Mouse (Mus musculus) Patski (cell line): ENCODE measurements around the gene Hdc. TPM values are rescaled to one million over a fixed set of nuclear protein-coding genes. Genes with fewer than 3 reads are reported as not detected.

Source experiments
- ATAC-seq: fragments of 100-300 bp; one replicate; pipeline ENCODE4 v1.8.0; 2021
- CTCF ChIA-PET: fragments of 350-600 bp; sonication (Branson Sonifier 250); formaldehyde crosslinking; loops from one replicate; lab custom pipeline; 2022; ENCODE audit warnings: inconsistent platforms; lab: Charles Lee
- POLR2A ChIA-PET: fragments of 350-600 bp; sonication (Branson Sonifier 250); formaldehyde crosslinking; loops from one replicate; lab custom pipeline; 2022; ENCODE audit warnings: antibody characterized with exemption, inconsistent platforms; lab: Charles Lee
- DNase-seq: peaks from one replicate; pipeline ENCODE4 v3.0.0-alpha.2; 2011; ENCODE audit warnings: low read depth, low spot score
- H3K27me3 ChIP-seq: fragments of 371-371 bp; one replicate; pipeline ENCODE4 v1.5.1; 2021
- CTCF ChIP-seq: fragments of 100-300 bp; IDR thresholded peaks from one replicate; pipeline ENCODE4 v1.5.1; 2021
- in situ Hi-C: fragments of 300-500 bp; cut with MboI; formaldehyde crosslinking; loops from 3 replicates; pipeline ENCODE4 v1.11.1; 2018; ENCODE audit warnings: low pct_unique_long_range_greater_than_20kb, mixed read lengths
- polyA plus RNA-seq: library from polyadenylated mRNA; unstranded; gene quantifications from one replicate; pipeline ENCODE4 v1.2.3, GENCODE M21; 2021

Gene Hdc
- polyA plus RNA-seq, 1 experiment from 2014 or later = 0.12 TPM

DNA sequence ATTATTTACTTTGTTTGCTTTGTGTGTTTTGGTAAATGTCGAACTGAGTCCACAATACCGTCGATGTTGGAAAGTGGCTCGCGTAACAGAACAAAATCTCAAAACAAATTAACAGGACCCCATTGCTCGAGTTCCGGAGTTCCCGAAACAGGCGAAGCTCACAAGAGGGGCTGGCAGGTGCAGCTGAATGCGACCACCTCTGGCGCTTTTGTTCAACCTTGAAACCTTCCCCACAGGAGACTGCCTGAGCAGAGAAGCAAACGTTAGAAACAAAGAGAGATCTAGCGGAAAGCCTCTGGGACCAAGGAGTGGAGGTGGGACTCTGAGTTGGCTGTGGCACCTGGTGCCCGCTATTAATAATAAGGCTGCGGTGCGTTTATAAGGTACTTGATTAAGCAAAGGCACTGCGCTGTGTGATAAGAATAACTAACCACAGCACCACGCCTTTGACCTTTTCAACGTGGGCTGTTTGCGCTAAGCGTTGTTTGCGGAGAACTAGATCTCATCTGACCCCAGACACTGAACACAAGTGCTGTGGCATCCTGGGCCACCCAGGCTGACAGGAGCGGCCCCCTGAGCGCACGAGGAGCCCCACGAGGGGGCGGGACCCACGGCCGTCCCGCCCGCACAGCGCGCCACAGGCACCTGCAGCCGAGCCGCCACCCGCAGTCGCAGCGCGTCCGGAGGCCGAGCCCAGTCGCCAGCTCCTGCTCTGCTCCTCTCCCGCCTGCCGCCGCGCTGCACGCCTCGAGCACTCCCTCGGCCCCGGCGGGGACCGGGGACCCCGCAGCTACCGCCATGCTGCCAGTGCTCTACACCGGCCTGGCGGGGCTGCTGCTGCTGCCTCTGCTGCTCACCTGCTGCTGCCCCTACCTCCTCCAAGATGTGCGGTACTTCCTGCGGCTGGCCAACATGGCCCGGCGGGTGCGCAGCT, 66.5 kb downstream of the Hdc start, which contains the start of gene Slc27a2:
Gene Slc27a2, plus strand, starts transcription at position 51 of the 934 bp plus-strand sequence.
- ATAC-seq (no peak), DNase-seq (no peak)
- peaks cover 38% of the 10 kb centered on the region for H3K27me3 ChIP-seq
- ChIA-PET POLR2A (no interaction called here), CTCF (no interaction called here)
- no peak for TF ChIP-seq CTCF
- in situ Hi-C loops = no loop called here

DNA sequence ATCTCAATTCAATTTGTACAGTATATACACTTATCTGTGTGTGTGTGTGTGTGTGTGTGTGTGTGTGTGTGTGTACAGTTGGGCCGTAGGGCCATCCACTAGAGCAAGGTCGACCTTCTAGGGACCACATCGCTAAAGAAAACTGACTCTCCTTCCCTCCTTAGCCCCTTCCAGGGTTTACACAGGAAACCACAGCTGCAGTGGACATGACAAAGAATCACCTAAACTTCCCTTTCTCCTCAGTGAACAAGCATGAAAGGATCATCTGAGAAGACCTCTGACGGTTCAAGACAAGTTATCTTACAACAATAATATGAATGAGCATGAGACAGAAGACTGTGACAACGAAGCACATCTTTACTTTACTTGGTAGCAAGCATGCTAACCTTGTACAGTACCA, 67.2 kb downstream of the Hdc start:
- ATAC-seq = no peak
- TF ChIP-seq CTCF = no peak
- DNase-seq = no peak
- peaks cover 43% of the 10 kb centered on the region for H3K27me3 ChIP-seq
- ChIA-PET POLR2A (no interaction called here), CTCF (no interaction called here)
- in situ Hi-C loops = no loop called here

DNA sequence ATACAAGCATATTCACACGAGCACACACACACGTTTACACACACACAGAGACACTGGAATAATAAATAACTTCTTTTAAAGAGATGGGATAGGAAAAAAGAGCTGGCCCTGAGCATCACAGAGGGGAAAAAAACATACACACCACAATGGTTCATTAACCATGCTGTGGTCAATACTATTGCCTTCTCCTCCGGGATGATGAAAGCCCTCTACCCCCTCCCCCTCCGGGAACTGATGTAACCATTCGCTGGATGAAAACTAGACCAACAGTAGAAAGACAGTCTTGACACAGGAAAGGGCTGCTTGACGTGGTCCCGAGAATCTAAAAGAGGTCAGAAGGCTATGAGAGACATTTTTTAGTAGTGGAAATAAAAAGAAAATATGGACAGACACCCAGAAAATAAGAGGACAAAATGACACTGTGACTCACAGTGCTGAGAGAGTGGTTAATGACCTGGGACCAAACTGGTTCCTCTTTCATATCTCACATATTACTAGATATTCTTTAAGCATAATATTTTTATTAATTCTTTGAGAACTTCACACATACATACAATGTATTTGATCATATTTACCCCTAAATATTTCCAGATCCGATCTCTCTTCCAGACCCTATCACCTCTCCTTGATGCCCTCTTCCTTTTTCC, 67.7 kb downstream of the Hdc start:
- TF ChIP-seq CTCF = no peak
- CTCF ChIA-PET = no interaction called here
- in situ Hi-C loops = no loop called here
- POLR2A ChIA-PET = no interaction called here
- H3K27me3 ChIP-seq = peaks cover 43% of the 10 kb centered on the region
- ATAC-seq = no peak
- no peak for DNase-seq

DNA sequence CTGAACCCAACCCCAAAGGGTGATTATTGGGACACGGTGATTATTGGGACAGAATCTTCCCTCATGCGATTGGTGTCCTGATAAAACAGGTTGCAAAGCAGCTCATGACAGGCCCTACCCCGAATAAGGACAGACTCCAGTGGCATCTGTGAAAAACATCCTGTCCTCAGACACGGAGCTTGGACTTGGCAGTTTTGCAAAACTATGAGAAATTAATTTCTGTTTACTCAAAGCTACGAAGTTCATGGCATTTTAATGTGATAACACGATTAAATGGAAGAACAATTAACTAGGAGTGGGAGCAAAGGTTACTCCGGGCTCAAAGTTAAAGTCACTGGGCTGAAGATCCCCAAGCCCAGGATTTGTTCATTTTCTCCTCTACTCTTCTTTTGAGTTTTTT, 69.4 kb downstream of the Hdc start:
- ATAC-seq = no peak
- no peak for TF ChIP-seq CTCF
- ChIA-PET CTCF (no interaction called here), POLR2A (interaction anchor here (0.5 kb wide), 1 partner anchor 15 kb away, joined by 3 read pairs; no protein-coding TSS in a partner anchor)
- in situ Hi-C loops = no loop called here
- peaks cover 35% of the 10 kb centered on the region for H3K27me3 ChIP-seq
- no peak for DNase-seq

DNA sequence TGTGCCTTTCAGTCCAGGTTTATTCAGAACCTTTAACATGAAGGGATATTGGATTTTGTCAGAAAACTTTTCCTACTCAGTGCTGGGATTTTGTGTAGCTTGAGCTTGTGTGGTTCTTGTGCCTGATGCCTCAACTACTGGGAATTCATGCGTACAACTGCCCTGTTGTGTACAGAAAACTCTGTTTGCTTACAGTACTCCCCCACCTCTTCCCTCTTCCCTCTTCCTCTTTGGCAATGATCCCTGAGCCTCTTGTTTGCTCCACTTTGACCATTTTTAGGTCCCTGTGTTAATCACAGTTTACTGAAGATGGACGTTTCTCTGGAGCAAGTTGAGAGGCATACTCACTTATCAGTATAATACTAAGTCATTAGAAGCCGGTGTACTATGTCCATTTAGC, 72.7 kb downstream of the Hdc start:
- CTCF ChIA-PET = interaction anchor here (1.3 to 1.5 kb wide), 2 partner anchors 19 to 118 kb away, joined by 3 read pairs; no protein-coding TSS in a partner anchor
- POLR2A ChIA-PET = no interaction called here
- no peak for DNase-seq
- no peak for ATAC-seq
- peaks cover 13% of the 10 kb centered on the region for H3K27me3 ChIP-seq
- TF ChIP-seq CTCF = no peak
- in situ Hi-C loops = no loop called here

DNA sequence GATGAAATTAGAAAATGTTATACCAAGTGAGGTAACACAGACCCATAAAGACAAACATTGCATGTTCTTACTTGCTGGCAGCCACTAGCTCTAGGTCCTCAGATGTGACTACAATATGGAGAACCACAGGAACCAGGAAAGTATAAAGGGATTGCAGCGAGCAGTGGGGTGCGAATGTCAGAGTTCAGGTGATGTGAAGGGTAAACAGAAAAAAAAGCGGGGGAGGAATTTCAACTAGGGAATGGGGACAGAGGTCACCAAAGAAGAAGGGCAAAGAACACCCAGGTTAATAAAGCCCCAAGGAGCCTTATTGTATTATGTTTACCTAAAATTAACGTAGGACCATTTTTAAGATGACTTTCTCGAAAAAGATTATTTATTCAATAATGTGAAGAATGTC, 73.8 kb downstream of the Hdc start:
- ChIA-PET POLR2A (no interaction called here), CTCF (no interaction called here)
- no peak for TF ChIP-seq CTCF
- ATAC-seq = no peak
- in situ Hi-C loops = no loop called here
- DNase-seq = no peak
- H3K27me3 ChIP-seq = peaks cover 13% of the 10 kb centered on the region

Other genes with a start within 250 kb of the Hdc start
- 0.03 TPM for gene Atp8b4, start 118.6 kb downstream of the Hdc start, polyA plus RNA-seq
- not detected for gene Slc27a2, start 66.9 kb downstream of the Hdc start, polyA plus RNA-seq
- gene Gabpb1, start 57.0 kb upstream of the Hdc start, polyA plus RNA-seq = 21.9 TPM
- 73.8 TPM for gene Usp8, start 88.0 kb upstream of the Hdc start, polyA plus RNA-seq
- 0.30 TPM for gene Usp50, start 164.2 kb upstream of the Hdc start, polyA plus RNA-seq